Mouse (Mus musculus): ENCODE measurements around the gene Ddb2.
"Not testable (repeated sequence)": the region's sequence is repeated elsewhere in the genome, so short reads cannot be mapped to it uniquely, and the experiment has no call there.

Gene Ddb2

GRCm38 (mm10) chr2:91255661-91256150, 18.9 kb upstream of the Ddb2 start, which contains the start of gene Pacsin3:
Pacsin3 (plus strand) TSS chr2:91255954.
- no peak for DNase-seq (ENCODE audit: low read depth, low spot score)

- DNase-seq (ENCODE audit: low read depth, low spot score), result no peak
Observed at GRCm38 (mm10) chr2:91254725-91255380, 18.1 kb upstream of the Ddb2 start.

GRCm38 (mm10) chr2:91252512-91252911, 15.7 kb upstream of the Ddb2 start:
- DNase-seq (ENCODE audit: low read depth, low spot score), result no peak

GRCm38 (mm10) chr2:91252001-91252400, 15.2 kb upstream of the Ddb2 start:
- no peak for DNase-seq (ENCODE audit: low read depth, low spot score)

- DNase-seq (ENCODE audit: low read depth, low spot score), result no peak
Observed at GRCm38 (mm10) chr2:91248366-91248765, 11.6 kb upstream of the Ddb2 start.

GRCm38 (mm10) chr2:91244557-91245228, 7.9 kb upstream of the Ddb2 start:
- no peak for DNase-seq (ENCODE audit: low read depth, low spot score)

- peak; percentile 86 for DNase-seq (ENCODE audit: low read depth, low spot score)
Observed at GRCm38 (mm10) chr2:91243416-91243815, 6.6 kb upstream of the Ddb2 start.

- no peak for DNase-seq (ENCODE audit: low read depth, low spot score)
Observed at GRCm38 (mm10) chr2:91242547-91242946, 5.8 kb upstream of the Ddb2 start.

GRCm38 (mm10) chr2:91237511-91238080, 814 bp upstream of the Ddb2 start:
- DNase-seq (ENCODE audit: low read depth, low spot score), result not testable (repeated sequence)

GRCm38 (mm10) chr2:91229735-91230134, 7.0 kb downstream of the Ddb2 start:
- peak; percentile 81 for DNase-seq (ENCODE audit: low read depth, low spot score)

GRCm38 (mm10) chr2:91223614-91224013, 13.2 kb downstream of the Ddb2 start:
- no peak for DNase-seq (ENCODE audit: low read depth, low spot score)

- DNase-seq (ENCODE audit: low read depth, low spot score), result no peak
Observed at GRCm38 (mm10) chr2:91220501-91220900, 16.3 kb downstream of the Ddb2 start.

- no peak for DNase-seq (ENCODE audit: low read depth, low spot score)
Observed at GRCm38 (mm10) chr2:91217032-91217431, 19.8 kb downstream of the Ddb2 start.

- DNase-seq (ENCODE audit: low read depth, low spot score), result no peak
Observed at GRCm38 (mm10) chr2:91213311-91213710, 23.5 kb downstream of the Ddb2 start.

GRCm38 (mm10) chr2:91206254-91206775, 30.5 kb downstream of the Ddb2 start:
- DNase-seq (ENCODE audit: low read depth, low spot score), result no peak

- DNase-seq (ENCODE audit: low read depth, low spot score), result no peak
Observed at GRCm38 (mm10) chr2:91202972-91203656, 33.7 kb downstream of the Ddb2 start.

GRCm38 (mm10) chr2:91202222-91202971, 34.4 kb downstream of the Ddb2 start, which contains the start of the genes Nr1h3 and Acp2:
Nr1h3 (minus strand) TSS chr2:91202834.
Acp2 (plus strand) TSS chr2:91202885.
- DNase-seq (ENCODE audit: low read depth, low spot score), result peak; percentile 95

GRCm38 (mm10) chr2:91198888-91199287, 37.9 kb downstream of the Ddb2 start:
- DNase-seq (ENCODE audit: low read depth, low spot score), result no peak

- no peak for DNase-seq (ENCODE audit: low read depth, low spot score)
Observed at GRCm38 (mm10) chr2:91196577-91197001, 40.2 kb downstream of the Ddb2 start.

GRCm38 (mm10) chr2:91194624-91195332, 42.0 kb downstream of the Ddb2 start:
- DNase-seq (ENCODE audit: low read depth, low spot score), result no peak
